Mouse (Mus musculus) embryonic facial prominence, embryonic 11.5 days (tissue): ENCODE measurements at regions not wholly inside any gene's neighbourhood (a gene's known extent, or its start where the extent isn't known, plus 50 kb on each side); places are given as distances from the start of the nearest gene placed in this dataset.
A peak's percentile ranks its signal among the peaks of the same experiment; 100 is the strongest.

Source experiments
- ATAC-seq: fragments of 200-750 bp; cut with Nextera tagmentation; replicated peaks from 2 replicates; pipeline ENCODE4 v1.8.0; 2017; ENCODE audit warnings: low read depth; ENCODE audit not compliant: insufficient number of reproducible peaks, low FRiP score, low TSS enrichment
- DNase-seq: peaks from one replicate; pipeline ENCODE4 v3.0.0-alpha.2; 2015; ENCODE audit warnings: low spot score
- H3K27ac ChIP-seq: fragments of 300-500 bp; sonication (generic); replicated peaks from 2 replicates; pipeline ENCODE4 v1.5.1; 2014; ENCODE audit warnings: mild to moderate bottlenecking, low read depth, low read length, control low read depth
- H3K27me3 ChIP-seq: fragments of 300-500 bp; sonication (generic); 2 replicates; pipeline ENCODE4 v1.6.1; 2014; ENCODE audit warnings: mild to moderate bottlenecking, low read length, moderate library complexity, mixed read lengths; ENCODE audit not compliant: control insufficient read depth, insufficient read depth
- H3K36me3 ChIP-seq: fragments of 300-500 bp; sonication (generic); replicated peaks from 2 replicates; pipeline ENCODE4 v1.6.1; 2014; ENCODE audit warnings: low read depth, mild to moderate bottlenecking, low read length, moderate library complexity, mixed read lengths; ENCODE audit not compliant: control insufficient read depth, insufficient read depth
- H3K4me1 ChIP-seq: fragments of 300-500 bp; sonication (generic); 2 replicates; pipeline ENCODE4 v1.6.1; 2014; ENCODE audit warnings: low read length, mixed read lengths; ENCODE audit not compliant: control insufficient read depth, insufficient read depth
- H3K4me2 ChIP-seq: fragments of 300-500 bp; sonication (generic); 2 replicates; pipeline ENCODE4 v1.6.1; 2014; ENCODE audit warnings: low read depth, mild to moderate bottlenecking, control low read depth, low read length, moderate library complexity
- H3K4me3 ChIP-seq: fragments of 300-500 bp; sonication (generic); 2 replicates; pipeline ENCODE4 v1.5.1; 2014; ENCODE audit warnings: low read depth, low read length, control low read depth
- H3K9ac ChIP-seq: fragments of 300-500 bp; sonication (generic); replicated peaks from 2 replicates; pipeline ENCODE4 v1.6.1; 2014; ENCODE audit warnings: mild to moderate bottlenecking, control low read depth, low read length
- H3K9me3 ChIP-seq: fragments of 300-500 bp; sonication (generic); replicated peaks from 2 replicates; pipeline ENCODE4 v1.6.1; 2016; ENCODE audit warnings: mild to moderate bottlenecking, low read length, inconsistent platforms, mixed read lengths; ENCODE audit not compliant: control insufficient read depth
- WGBS: fragments of 180-500 bp; shearing (Covaris S2); extraction: QIAGEN DNeasy Blood & Tissue Kit; methylation state at CpG from one replicate; pipeline ENCODE4 v1.1.7; 2014; 5-methylcytosine and 5-hydroxymethylcytosine counted together

DNA sequence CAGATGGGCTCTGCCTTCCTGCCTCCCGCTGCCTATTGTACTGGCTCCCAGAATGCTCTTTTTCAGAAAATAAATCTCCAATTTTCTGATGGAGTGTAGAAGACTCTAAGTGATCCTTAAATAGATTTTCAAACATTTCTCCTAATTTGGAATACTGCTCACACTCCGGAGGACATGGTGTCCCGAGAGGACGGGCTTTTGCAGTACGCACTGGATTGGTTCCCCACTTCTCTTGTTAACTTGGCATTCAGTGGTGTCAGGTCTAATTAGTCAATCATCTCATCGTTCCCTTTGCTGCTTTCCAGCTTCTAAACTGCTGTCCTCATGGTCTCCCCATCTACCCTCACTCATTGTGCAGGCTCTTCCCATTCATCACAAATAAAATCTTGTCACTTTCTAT is 529.5 kb upstream of the Gulo start:
- WGBS, result 85% methylated on average over 6 of the region's 6 CpGs

DNA sequence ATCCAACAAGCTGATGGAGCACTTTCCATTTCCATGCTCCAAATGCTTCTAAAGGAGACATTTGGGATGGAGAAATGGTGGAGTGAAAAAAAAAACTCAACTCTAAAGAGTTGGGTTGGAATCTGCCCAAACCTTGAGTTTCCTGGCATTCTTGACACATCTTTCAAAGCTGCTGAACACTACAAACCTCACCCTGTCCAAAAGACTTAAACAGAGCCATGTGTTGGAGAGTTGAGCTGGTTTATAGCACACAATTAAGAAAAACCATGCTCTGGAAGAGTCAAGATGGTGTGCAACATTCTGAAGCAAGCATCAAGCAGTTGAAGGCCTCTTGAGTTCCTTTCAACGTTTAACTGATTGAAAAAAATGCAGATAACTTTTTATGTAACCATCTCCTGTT is 525.7 kb upstream of the Gulo start:
- Histone ChIP-seq H3K9me3 (no peaks in the 10 kb centered on the region), H3K9ac (no peak overlapping the region), H3K4me1 (no peaks in the 10 kb centered on the region), H3K27me3 (no peaks in the 10 kb centered on the region), H3K4me2 (no peak overlapping the region), H3K27ac (no peak overlapping the region), H3K36me3 (no peaks in the 10 kb centered on the region), H3K4me3 (no peak overlapping the region)
- DNase-seq (no peak), ATAC-seq (no peak)
- 56% methylated on average over 1 of the region's 1 CpGs for WGBS

More for the DNA sequence above, 529.5 kb upstream of the Gulo start:
- no peaks in the 10 kb centered on the region for H3K27me3 ChIP-seq
- no peak for DNase-seq
- no peak overlapping the region for H3K9ac ChIP-seq
- H3K9me3 ChIP-seq, result no peaks in the 10 kb centered on the region
- no peak overlapping the region for H3K27ac ChIP-seq
- no peak for ATAC-seq
- H3K4me1 ChIP-seq, result no peaks in the 10 kb centered on the region
- no peaks in the 10 kb centered on the region for H3K36me3 ChIP-seq
- no peak overlapping the region for H3K4me2 ChIP-seq
- H3K4me3 ChIP-seq, result no peak overlapping the region

DNA sequence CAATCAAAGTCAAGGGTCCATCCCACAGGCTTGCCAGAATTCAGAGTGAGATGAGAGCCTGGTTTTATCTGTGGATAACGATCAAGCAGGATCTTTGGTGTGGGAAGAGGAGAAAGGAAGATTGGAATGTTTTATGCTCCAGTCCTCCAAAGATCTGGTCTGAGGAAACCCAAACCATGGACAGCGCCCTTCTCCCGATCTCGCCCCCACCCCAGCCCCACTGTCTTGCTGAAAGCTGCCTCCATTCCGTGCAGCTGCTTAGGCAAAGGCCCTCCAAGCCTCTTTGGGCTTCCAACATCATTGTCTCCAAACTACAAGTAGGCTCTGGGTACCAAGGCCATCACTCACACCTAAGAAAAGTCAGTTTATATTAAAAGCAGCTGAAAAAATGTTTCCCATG is 519.1 kb upstream of the Gulo start:
- WGBS, result 35% methylated on average over 5 of the region's 5 CpGs
- no peak overlapping the region for H3K9ac ChIP-seq
- no peaks in the 10 kb centered on the region for H3K36me3 ChIP-seq
- DNase-seq, result peak; percentile 69
- no peaks in the 10 kb centered on the region for H3K9me3 ChIP-seq
- no peak overlapping the region for H3K4me3 ChIP-seq
- no peak overlapping the region for H3K4me2 ChIP-seq
- no peaks in the 10 kb centered on the region for H3K4me1 ChIP-seq
- H3K27me3 ChIP-seq, result no peaks in the 10 kb centered on the region
- ATAC-seq, result no peak
- no peak overlapping the region for H3K27ac ChIP-seq

DNA sequence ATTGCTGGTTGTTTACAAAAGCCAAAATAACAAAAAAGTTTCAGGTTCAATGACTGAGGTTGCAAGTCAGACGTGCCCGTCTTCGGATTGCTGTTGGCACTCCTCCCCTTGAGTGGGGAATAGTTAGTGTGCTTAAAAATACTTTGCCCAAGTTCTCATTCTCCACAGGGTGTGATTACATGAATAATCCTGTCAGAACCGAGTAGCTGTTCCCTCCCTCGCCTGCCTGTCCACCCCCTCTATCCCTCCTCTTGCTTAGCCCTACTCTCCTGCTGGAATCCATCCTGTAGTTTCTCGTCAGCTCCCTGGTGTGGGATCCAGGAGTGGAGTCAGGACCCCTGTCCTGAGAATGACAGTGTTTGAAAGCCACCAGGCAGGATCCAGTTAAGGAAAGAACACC is 518.1 kb upstream of the Gulo start:
- no peak overlapping the region for H3K27ac ChIP-seq
- H3K27me3 ChIP-seq, result no peaks in the 10 kb centered on the region
- H3K4me2 ChIP-seq, result no peak overlapping the region
- H3K36me3 ChIP-seq, result no peaks in the 10 kb centered on the region
- H3K9me3 ChIP-seq, result no peaks in the 10 kb centered on the region
- DNase-seq (no peak), ATAC-seq (no peak)
- no peak overlapping the region for H3K4me3 ChIP-seq
- H3K9ac ChIP-seq, result no peak overlapping the region
- H3K4me1 ChIP-seq, result no peaks in the 10 kb centered on the region
- whole genome bisulfite sequencing, result 75% methylated on average over 6 of the region's 6 CpGs

DNA sequence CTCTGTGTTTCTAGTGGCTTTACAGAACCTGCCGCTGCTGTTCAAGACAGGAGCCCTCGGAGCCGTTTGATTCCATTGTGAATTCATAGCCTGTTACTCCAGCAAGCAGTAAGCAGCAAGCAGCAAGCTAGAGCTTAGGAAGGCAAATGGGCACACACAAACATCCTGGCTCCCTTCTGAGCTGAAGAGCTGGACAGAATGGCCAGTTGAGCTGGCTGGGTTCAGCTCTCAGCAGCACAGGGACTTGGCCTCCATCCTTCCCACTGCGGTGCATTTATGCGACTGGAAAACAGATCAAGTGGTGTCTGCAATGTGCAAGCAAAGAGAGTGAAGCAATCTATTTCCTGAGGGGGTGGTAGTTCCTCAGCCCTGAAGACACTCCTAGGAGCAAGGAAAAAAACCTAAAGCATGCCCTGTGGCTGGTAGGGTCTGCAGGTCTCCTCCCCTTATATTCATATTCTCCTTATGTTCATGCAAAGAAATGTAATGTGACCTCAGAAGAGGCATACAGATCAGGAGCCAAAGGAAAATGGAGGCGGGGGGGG is 513.9 kb upstream of the Gulo start:
- DNase-seq (no peak), ATAC-seq (no peak)
- no peak overlapping the region for H3K4me2 ChIP-seq
- no peak overlapping the region for H3K27ac ChIP-seq
- H3K4me1 ChIP-seq, result no peaks in the 10 kb centered on the region
- H3K36me3 ChIP-seq, result no peaks in the 10 kb centered on the region
- WGBS, result 79% methylated on average over 6 of the region's 6 CpGs
- no peaks in the 10 kb centered on the region for H3K9me3 ChIP-seq
- H3K27me3 ChIP-seq, result no peaks in the 10 kb centered on the region
- H3K4me3 ChIP-seq, result no peak overlapping the region
- H3K9ac ChIP-seq, result no peak overlapping the region

DNA sequence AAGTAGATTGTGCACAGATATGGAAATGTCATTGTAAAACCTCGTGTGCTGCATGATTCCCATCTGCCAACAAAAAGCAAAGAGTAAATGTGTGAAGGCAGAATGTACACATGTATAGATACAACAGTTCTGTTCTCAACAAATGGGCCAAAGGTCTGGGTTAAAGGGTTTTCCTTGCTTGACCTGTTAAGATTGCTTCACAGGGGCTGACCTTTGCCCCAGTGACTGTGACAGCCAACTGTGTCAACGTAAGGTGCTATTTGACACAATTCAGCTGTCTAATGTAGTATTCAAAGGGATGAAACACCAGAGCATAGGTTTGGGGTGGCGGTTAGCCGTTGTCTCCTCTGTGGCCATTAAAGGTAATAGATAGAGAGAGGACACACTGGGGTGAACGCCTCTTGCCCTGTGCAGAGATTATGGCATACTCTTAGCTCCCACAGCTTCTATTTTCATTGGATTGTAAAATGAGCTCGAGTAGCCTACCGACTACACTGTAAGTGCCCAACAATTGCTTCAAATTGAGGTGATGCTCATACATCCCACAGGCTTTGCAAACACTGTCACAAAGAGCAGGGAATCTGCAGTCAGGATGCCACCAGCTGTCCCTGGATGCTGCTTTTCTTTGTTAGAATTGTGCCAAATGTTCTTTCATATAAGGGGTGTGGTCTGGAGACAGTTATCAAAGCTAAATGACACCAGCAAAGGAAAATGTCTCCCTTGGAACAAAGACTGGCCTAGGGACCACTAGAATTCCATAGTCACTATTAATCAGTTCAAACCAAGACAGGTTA is 513.0 kb upstream of the Gulo start:
- no peak for ATAC-seq
- no peak overlapping the region for H3K4me2 ChIP-seq
- H3K27me3 ChIP-seq, result no peaks in the 10 kb centered on the region
- H3K27ac ChIP-seq, result no peak overlapping the region
- H3K4me3 ChIP-seq, result no peak overlapping the region
- no peak for DNase-seq
- H3K36me3 ChIP-seq, result no peaks in the 10 kb centered on the region
- H3K9ac ChIP-seq, result no peak overlapping the region
- no peaks in the 10 kb centered on the region for H3K4me1 ChIP-seq
- WGBS, result 60% methylated on average over 7 of the region's 7 CpGs
- H3K9me3 ChIP-seq, result no peaks in the 10 kb centered on the region

DNA sequence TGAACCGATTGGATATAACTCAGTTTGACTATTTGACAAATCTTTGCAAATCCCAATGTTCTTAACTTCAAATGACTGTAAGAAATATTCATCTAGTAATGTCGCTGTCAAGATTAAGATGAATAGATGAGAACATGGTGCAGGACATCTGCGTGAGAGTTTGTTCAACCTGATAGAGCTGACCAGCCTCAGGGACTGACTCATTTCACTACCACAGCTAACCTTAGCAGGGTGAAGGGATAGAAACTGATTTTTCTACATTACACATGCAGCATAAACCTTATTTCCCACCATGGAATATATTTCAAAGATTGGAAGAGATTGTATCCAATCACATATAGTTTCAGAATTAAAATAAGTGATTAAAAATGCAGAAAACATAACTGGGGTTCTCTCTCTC is 507.8 kb upstream of the Gulo start:
- H3K9me3 ChIP-seq, result no peaks in the 10 kb centered on the region
- no peaks in the 10 kb centered on the region for H3K4me1 ChIP-seq
- no peak overlapping the region for H3K9ac ChIP-seq
- no peak overlapping the region for H3K27ac ChIP-seq
- no peak for ATAC-seq
- no peaks in the 10 kb centered on the region for H3K27me3 ChIP-seq
- no peak overlapping the region for H3K4me3 ChIP-seq
- no peak overlapping the region for H3K4me2 ChIP-seq
- 92% methylated on average over 3 of the region's 3 CpGs for WGBS
- no peak for DNase-seq
- no peaks in the 10 kb centered on the region for H3K36me3 ChIP-seq

DNA sequence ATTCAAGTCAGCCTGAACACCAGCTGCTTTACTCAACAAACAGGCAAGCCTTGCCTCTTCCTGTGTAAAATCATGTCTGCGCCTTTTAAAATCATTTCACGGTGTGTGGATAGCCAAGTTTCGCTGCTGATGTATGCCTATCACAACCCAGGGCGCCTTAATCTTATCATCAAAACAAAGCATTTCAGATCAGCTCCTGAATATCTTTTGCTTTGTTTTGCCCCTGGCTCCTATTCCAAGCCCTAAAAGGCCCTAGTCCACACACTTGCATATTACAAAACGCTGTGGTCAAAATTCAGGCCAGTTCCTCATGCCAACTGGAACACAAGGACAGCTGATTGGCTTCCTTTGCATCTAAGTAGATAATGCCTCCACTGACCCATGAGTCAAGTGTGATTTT is 501.7 kb upstream of the Gulo start:
- Histone ChIP-seq H3K4me3 (no peak overlapping the region), H3K27ac (no peak overlapping the region), H3K9me3 (no peaks in the 10 kb centered on the region), H3K27me3 (no peaks in the 10 kb centered on the region), H3K9ac (no peak overlapping the region), H3K36me3 (no peaks in the 10 kb centered on the region), H3K4me1 (no peaks in the 10 kb centered on the region), H3K4me2 (no peak overlapping the region)
- WGBS, result 84% methylated on average over 5 of the region's 5 CpGs
- DNase-seq (no peak), ATAC-seq (no peak)
